Mouse (Mus musculus) stomach, postnatal 0 days (tissue): ENCODE measurements around the gene 6430571L13Rik.

Source experiments
- CTCF ChIP-seq: IDR thresholded peaks from 2 replicates; pipeline ENCODE4 v1.5.1; 2016; ENCODE audit warnings: antibody characterized with exemption, low read depth, mild to moderate bottlenecking, moderate library complexity
- EP300 ChIP-seq: optimal IDR thresholded peaks from 2 replicates; pipeline ENCODE3; 2016; ENCODE audit warnings: antibody characterized with exemption

DNA sequence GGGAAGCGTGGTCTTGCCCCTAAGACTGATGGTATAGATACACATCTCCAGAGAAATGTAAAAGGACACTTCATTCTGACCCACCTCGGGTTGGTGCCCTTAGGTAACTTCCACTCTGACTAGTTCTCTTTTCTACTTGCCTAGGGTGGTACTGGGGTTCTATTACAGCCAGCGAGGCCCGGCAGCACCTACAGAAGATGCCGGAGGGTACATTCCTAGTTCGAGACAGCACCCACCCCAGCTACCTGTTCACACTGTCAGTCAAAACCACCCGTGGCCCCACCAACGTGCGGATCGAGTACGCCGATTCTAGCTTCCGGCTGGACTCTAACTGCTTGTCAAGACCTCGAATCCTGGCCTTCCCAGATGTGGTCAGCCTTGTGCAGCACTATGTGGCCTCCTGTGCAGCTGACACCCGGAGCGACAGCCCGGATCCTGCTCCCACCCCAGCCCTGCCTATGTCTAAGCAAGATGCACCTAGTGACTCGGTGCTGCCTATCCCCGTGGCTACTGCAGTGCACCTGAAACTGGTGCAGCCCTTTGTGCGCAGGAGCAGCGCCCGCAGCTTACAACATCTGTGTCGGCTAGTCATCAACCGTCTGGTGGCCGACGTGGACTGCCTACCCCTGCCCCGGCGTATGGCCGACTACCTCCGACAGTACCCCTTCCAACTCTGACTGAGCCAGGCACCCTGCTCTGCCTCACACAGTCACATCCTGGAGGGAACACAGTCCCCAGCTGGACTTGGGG is 40.0 kb upstream of the 6430571L13Rik start:
- TF ChIP-seq EP300 (no peak), CTCF (no peak)
